Mouse (Mus musculus): ENCODE measurements around the gene Sost. TPM values are rescaled to one million over a fixed set of nuclear protein-coding genes. Genes with fewer than 3 reads are reported as not detected.

Gene Sost
- not detected for polyA plus RNA-seq (2015; fragmentation: Illumina TruSeq; extraction: RNeasy Lipid Tissue Mini Kit (QIAGEN cat#74804); ENCODE audit: insufficient read depth, low replicate concordance)

DNA sequence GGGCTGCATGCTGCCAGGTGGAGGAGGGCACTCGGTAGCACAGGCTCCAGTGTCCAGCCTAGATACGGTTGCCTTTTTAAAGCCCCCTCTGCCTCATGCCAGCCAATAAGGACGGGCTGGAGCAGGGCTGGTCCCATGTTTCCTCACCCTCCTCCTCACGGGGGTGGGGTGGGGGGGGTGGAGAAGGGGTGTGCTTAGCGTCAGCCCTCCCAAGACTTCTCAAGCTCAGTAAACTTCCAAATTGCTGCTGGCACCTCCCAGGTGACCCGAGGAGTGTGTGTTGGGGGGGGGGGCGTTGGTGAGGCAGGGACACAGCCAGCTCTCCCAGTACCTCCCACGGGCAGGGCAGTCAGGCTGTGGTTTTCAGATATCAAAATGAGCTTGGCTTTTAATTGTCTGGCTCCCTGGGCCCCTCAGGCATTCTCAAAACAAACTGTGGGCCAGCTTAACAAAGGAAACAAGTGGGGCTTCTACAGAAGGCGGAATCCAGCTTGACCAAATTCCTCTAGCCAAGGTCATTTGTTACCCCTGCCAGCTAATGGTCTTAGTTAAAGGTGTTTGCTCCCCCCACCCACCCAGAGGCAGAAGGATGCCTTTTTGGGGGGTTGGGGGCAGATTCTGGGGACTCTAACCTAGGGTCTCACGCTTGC is at the start of gene Sost:
Sost (minus strand) TSS at position 51 of the 650 bp plus-strand sequence.

DNA sequence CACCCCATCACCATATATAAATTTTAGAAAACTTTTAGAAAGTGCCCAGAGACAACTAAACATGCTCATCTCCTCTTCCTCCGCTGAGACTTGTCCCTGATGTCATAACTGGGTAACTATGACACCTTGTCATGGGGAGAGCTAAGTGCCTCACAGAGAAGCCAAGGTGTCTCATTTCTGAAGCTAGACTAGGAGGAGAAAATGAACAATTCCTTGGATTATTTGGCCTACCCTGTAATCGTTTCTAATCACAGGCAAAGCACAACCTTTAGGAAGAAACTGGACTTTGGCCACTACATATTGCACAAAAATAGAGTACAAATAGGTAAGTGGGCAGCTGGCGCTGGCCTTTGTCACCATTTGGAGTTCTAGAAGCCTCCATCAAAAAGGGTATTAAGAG is 20.1 kb upstream of the Sost start, which contains the start of gene Dusp3:
Dusp3 (minus strand) TSS at position 101 of the 400 bp plus-strand sequence.

DNA sequence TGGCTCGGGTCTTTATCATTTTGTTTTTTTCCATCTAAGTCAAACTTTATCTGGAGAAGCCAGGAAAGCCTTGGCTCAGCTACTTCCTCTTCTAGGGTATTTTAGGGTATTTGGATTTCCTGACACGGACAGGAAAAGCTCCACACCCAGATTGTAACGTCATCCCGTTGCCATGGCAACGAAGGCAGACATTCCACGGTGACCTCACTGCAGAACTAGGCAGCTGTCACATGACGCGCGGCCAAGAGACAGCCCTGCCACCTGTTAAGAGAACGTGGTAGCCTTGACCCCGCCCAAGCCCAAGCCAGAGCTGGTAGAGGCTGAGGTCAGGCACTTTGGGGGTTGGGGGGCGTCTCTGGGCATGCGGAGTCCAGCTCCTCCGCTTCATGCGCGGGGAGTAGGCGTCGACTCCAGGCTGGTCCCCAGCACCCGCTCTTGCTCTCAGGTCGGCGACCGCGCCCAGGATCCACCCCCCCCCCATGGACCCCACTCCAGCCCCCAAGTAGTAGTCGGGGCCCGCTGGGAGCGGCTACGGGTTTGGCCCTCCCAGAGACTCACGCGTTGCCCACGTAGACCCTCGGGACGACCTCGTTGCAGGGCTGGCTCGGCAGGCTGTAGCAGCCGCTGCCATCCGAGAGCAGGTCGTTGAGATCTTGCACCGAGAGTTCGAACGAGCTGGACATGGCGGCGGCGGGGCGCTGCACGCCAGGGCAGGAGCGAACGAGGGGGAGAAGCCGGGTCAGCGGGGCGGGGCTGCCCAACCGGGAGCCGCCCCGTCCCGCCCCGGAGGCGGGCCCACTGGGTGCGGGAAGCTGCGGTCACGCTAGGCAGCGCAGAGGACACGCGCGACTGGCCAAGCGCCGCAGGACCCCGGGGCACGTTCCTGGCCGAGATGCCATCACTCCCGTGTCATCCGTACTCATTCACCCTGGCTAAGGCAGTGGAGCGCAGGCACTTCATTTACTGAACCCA is 17.5 kb upstream of the Sost start, which contains the start of gene Cfap97d1:
Cfap97d1 (plus strand) TSS at position 226 of the 972 bp plus-strand sequence.

Other genes with a start within 250 kb of the Sost start
- 35.4 TPM for gene Dhx8, start 234.1 kb downstream of the Sost start, polyA plus RNA-seq (2015; fragmentation: Illumina TruSeq; extraction: RNeasy Lipid Tissue Mini Kit (QIAGEN cat#74804); ENCODE audit: insufficient read depth, low replicate concordance)
- gene Etv4, start 181.6 kb downstream of the Sost start, polyA plus RNA-seq (2015; fragmentation: Illumina TruSeq; extraction: RNeasy Lipid Tissue Mini Kit (QIAGEN cat#74804); ENCODE audit: insufficient read depth, low replicate concordance), result not detected
- 1.6 TPM for gene Meox1, start 72.6 kb downstream of the Sost start, polyA plus RNA-seq (2015; fragmentation: Illumina TruSeq; extraction: RNeasy Lipid Tissue Mini Kit (QIAGEN cat#74804); ENCODE audit: insufficient read depth, low replicate concordance)
- gene Cfap97d1, start 17.3 kb upstream of the Sost start, polyA plus RNA-seq (2015; fragmentation: Illumina TruSeq; extraction: RNeasy Lipid Tissue Mini Kit (QIAGEN cat#74804); ENCODE audit: insufficient read depth, low replicate concordance), result not detected
- gene Dusp3, start 20.0 kb upstream of the Sost start, polyA plus RNA-seq (2015; fragmentation: Illumina TruSeq; extraction: RNeasy Lipid Tissue Mini Kit (QIAGEN cat#74804); ENCODE audit: insufficient read depth, low replicate concordance), result 29.7 TPM
- 2.9 TPM for gene Mpp3, start 61.4 kb upstream of the Sost start, polyA plus RNA-seq (2015; fragmentation: Illumina TruSeq; extraction: RNeasy Lipid Tissue Mini Kit (QIAGEN cat#74804); ENCODE audit: insufficient read depth, low replicate concordance)
- gene Cd300lg, start 74.5 kb upstream of the Sost start, polyA plus RNA-seq (2015; fragmentation: Illumina TruSeq; extraction: RNeasy Lipid Tissue Mini Kit (QIAGEN cat#74804); ENCODE audit: insufficient read depth, low replicate concordance), result 14.5 TPM
- 1.4 TPM for gene Mpp2, start 121.5 kb upstream of the Sost start, polyA plus RNA-seq (2015; fragmentation: Illumina TruSeq; extraction: RNeasy Lipid Tissue Mini Kit (QIAGEN cat#74804); ENCODE audit: insufficient read depth, low replicate concordance)
- not detected for gene Ppy, start 134.3 kb upstream of the Sost start, polyA plus RNA-seq (2015; fragmentation: Illumina TruSeq; extraction: RNeasy Lipid Tissue Mini Kit (QIAGEN cat#74804); ENCODE audit: insufficient read depth, low replicate concordance)
- gene Pyy, start 140.8 kb upstream of the Sost start, polyA plus RNA-seq (2015; fragmentation: Illumina TruSeq; extraction: RNeasy Lipid Tissue Mini Kit (QIAGEN cat#74804); ENCODE audit: insufficient read depth, low replicate concordance), result not detected
- gene Nags, start 178.5 kb upstream of the Sost start, polyA plus RNA-seq (2015; fragmentation: Illumina TruSeq; extraction: RNeasy Lipid Tissue Mini Kit (QIAGEN cat#74804); ENCODE audit: insufficient read depth, low replicate concordance), result not detected
- gene Tmem101, start 189.4 kb upstream of the Sost start, polyA plus RNA-seq (2015; fragmentation: Illumina TruSeq; extraction: RNeasy Lipid Tissue Mini Kit (QIAGEN cat#74804); ENCODE audit: insufficient read depth, low replicate concordance), result 6.3 TPM
- 36.5 TPM for gene Lsm12, start 218.3 kb upstream of the Sost start, polyA plus RNA-seq (2015; fragmentation: Illumina TruSeq; extraction: RNeasy Lipid Tissue Mini Kit (QIAGEN cat#74804); ENCODE audit: insufficient read depth, low replicate concordance)
- gene G6pc3, start 222.6 kb upstream of the Sost start, polyA plus RNA-seq (2015; fragmentation: Illumina TruSeq; extraction: RNeasy Lipid Tissue Mini Kit (QIAGEN cat#74804); ENCODE audit: insufficient read depth, low replicate concordance), result 22.7 TPM